Mouse (Mus musculus): ENCODE results near the gene Slc25a12. TPM values are rescaled to one million over a fixed set of nuclear protein-coding genes. Genes with fewer than 3 reads are reported as not detected.

Slc25a12 gene
- total RNA-seq, 2 experiments from 2014 or later: 152 to 167 TPM

DNA sequence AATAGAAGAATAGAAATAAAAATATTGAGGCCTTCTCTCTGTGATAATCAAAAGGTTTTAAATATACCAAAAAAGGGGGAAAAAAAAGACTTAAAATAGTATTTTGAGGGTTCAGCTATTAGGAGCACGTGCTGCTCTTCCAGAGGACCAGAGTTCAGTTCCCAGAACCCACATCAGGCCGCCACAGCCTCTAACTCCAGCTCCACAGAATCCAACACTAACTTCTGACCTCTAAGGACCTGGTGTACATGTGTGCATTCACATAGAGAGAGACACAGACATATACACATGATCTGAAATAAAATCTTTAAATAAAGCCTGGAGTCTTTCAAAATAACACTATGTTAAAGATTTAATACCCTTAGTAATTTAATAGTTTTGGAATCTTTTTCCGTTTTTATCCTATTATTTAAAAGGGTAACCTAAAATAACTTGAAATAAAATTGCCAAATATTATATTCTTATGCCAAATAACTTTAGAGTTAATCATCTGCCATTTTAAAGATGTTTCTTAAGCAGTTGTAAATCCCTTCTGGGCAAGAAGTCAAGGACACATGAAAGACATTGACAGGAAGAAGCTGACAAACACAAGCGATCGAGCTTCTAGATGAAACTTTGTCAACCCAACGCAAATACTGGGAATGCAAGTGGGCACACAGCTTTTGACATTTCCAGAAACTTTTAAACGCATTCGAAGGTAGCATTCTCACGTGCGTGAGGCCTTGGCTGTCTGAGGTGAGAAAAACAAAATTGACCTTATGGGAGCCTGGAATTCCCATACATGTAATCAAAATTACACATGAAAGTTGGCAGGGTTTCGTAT is 16.4 kb downstream of the Slc25a12 start:
- no peak for DNase-seq (ENCODE audit: low spot score in 2 of 2)

DNA sequence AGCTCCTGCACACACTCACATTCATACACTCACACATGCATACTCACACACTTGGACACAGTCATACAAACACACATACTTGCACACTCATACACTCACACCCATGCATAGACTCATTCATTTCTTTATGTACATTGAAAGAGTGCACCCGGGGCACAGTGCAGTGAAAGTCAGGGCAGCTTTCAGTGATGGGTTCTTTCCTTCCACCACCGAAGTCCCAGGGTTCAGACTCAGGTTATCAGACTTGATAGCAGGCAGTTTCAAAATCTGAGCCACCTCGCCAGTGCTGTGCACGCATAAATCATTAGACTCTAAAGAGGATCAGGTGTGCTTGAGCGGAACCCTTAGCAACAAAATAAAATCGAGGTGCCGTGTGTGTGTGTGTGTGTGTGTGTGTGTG is 17.4 kb downstream of the Slc25a12 start:
- DNase-seq (ENCODE audit: low spot score in 2 of 2): no peak

DNA sequence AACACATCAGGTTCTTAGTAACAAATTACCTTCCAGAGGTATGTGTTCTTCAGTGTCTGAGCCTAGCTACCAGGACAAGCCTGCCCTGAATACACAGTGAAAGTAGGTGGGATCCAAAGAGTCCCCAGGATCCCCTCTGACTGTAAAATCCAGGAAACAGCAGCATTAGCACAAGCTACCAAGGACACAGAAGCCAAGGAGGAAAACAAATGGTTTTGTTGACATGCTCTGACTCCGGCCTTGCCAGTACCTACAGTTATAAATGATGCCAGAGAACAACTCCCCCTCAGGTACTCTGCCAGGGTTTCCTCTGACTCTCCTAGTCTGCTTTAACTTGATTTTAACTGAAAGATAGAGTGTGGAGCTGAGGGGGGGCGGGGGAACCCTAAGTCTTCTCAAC is 18.0 kb downstream of the Slc25a12 start:
- no peak for DNase-seq (ENCODE audit: low spot score in 2 of 2)

DNA sequence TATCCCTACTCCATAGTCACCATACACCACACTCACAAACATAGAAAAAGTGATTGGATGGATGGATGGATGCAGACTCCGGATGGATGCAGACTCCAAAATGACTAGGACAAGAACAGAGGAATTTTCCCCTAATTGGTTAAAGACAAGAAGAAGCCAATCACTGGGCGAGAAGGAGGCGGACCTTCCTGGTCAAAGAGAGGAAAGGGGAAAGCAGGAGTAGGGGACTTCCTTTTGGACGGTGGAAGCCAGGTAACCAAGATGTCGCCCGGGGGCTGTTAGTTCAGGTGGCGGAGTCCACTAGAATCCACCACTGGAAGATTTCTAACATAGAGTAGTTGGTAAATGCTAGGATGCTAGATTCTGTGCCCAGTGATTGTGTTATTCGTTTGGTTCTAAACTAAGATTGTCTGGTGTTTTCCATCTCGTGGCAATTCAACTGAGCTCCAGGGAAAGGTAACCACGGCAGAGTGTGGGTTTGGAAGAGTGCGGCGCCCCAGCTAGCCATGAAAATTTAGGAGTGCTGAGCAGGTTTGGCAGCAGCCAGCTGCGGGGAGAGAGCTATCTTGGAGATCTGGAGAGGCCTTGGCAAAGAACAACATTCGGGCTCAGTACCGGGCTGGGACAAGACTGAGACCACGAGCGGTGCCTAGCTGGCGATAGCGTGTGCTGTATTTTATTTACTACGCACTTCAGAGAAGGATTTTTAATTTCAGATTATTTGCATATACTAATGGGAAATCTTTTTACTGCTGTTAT is 19.6 kb downstream of the Slc25a12 start:
- no peak for DNase-seq (ENCODE audit: low spot score in 2 of 2)

DNA sequence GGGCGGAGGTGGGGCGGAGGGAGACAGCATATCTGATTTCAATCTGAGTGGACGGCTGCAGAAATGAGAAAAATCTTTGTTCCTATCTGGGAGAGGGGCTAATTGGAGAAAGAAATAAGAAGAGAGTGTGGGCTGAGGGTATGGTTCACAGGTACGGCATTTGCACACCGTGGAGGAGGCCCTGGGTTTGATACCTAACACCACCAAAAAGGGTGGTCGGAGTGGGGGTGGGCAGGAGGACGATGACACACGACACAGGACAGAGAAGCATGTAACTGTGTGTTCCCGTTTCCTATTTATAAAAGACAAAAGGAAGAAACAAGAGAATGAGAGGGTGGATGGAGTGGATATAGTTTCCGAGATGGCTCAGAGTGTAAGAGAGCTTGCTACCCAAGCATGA is 20.4 kb downstream of the Slc25a12 start:
- no peak for DNase-seq (ENCODE audit: low spot score in 2 of 2)

DNA sequence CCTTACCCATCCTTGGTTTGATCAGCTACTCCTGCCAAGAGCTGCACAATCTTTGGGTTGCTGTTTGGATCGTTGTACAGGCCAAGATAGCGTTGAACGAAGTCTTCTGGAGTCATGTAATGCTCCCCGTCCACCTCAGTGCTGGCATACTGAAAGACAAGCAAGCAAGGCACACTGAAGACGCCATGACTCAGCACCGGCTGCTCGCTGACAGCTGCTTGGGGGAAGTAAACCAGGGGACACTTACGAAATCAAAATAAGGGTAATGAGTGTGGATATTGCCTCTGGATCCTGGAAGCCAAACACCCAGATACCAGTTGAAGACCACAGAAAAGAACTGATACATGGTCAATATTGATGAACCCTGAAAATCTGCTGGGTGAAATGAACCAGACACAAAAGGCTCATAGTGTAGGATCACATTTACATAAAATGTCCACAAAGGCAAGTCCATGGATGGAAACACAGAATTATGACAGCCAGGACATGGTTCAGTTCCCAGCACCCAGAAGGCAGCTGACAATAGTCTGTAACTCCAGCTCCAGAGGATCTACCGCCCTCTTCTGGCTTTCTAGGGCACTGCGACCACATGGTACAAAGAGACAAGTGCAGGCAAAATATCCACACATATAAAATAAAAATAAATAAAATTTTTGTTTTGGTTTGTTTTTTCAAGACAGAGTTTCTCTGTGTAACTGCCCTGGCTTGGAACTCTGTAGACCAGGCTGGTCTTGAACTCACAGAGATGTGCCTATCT is 23.5 kb downstream of the Slc25a12 start:
- peak in 1 of 2 experiments; percentile 23 for DNase-seq (ENCODE audit: low spot score in 2 of 2)

DNA sequence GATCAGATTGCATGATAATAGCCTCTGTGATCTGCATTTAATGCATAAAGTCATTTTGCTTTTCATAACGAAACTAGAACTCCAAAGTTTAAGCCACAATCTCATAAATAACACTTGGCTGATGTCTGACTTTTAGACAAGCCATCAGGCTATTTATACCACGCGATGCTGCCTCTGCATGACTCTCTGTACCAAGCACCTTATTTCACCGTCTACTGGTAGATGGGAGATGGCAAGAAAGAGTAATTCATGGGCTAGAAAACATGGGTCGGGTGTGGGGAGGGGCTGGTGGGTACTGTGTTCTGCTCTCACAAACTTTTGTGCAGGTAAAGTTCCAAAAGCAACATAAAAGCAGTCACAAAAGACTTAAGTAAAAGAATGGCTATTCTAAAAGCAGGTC is 27.4 kb downstream of the Slc25a12 start:
- DNase-seq (ENCODE audit: low spot score in 2 of 2): no peak

DNA sequence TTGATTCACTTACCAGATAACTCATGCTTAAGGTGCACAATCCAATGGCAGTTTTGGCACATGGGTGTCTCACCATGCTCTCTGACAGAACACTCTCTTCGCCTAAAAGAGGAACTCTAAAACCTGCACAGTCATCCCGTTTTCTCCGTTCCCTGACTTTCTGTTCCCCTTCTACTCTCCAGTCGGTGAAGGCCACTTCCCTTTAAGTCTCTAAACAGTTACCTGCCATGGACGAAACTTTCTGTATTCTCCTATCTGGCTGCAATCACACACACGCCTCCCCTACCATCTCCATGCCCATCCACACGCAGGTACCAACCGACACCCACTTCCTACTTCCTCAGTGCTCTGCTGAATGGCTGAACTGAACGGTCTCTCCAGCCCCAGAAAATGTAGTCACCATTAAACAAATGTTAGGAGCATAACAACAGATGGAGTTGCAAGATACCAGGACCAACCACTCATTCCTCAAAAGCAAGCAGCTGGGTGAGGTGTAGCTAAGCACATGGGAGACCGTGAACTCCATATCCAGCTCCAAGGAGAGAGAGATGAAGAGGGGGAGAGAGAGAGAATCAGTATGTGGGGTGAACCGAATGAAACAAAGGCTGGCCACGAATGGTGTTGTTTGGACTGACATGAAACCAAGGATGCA is 29.3 kb downstream of the Slc25a12 start:
- DNase-seq (ENCODE audit: low spot score in 2 of 2): no peak

DNA sequence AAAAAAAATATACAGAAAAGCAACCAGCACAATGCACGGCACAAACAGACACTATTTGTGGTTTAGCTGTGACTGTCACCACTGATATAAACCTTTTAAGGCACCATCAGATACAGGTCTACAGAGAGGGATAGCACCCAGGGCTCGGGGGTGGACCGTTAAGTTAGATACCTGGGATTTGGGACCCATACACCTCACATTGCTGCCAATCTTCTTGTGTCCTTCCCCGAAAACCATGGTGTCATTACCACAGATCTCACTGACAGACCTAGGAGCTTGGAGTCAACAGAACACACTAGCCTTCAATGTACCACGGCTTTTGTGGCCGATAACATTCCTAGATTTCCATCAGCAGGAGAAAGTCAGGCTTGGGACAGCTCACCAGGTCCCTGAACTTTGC is 30.9 kb downstream of the Slc25a12 start:
- DNase-seq (ENCODE audit: low spot score in 2 of 2): no peak

DNA sequence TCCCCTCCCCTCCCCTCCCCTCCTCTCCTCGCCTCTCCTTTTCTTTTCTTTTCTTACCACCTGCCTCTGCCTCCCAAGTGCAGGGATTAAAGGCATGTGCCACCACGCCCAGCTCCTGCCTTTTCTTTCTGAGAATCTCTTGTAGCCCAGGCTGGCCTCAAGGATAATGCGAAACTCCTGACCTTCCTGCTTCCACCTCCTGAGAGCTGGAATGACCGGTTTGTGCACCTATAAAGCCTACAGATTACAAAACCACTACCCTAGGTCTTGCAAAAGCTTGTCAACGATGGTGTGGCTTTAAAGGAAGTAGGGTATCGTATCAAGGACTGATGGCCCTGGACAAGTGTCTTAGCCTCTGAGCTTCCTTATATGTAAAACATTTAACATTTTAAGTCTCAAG is 31.3 kb downstream of the Slc25a12 start:
- no peak for DNase-seq (ENCODE audit: low spot score in 2 of 2)

DNA sequence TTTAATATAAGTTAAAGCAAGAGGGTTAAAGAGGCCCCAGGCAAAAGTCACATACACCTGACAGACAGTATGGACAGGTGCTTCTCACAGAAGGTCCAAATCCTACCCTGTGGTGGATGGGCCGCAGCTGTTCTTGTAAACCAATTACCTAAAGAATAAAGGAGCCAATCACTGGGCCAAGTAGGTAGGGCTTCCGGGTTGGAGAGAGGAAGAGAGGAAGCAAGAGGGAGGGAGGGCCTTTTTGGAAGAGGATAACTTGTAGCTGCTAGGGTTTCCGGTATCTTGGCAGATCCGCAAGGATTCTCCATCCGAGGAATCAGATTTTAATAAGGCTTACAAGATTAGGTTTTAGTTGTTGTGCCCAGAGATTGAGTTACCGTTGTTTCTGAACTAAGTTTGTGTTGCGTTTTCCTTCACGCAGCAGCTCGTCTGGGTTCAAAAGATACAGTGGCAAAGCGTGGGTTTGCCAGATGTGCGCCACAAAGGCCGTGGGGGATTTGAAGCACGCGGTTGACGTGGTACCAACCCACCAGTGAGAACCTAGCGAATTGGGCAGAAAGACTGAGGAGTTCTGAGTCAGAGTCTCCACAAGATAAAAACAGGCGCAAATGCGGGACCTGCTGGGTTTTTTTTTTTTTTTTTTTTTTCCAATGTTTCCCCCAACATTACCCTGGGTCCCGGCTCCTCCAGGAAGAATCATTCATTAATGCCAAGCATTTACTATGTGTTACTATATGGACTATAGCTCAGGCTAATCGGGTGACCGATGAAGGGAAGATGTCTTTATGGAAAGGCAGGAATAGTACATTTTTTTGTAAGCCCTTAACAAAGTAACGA is 33.3 kb downstream of the Slc25a12 start:
- no peak for DNase-seq (ENCODE audit: low spot score in 2 of 2)

DNA sequence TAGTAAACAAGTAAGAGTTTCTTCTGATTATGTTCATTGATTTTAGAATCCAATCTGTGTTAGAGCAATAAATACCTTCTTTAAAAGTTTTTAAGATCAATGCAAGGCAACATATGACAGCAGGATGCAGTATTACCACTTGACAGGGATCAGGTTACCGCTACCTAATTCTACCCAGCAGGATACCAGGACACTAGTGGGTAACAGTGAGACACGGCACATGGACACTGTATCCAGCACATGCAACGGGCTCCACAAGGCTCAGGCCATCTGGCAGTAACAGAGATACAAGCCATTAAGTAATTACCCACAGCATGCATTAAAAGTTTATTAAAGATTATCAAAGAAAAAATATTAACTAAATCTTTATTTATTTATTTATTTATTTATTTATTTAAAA is 37.8 kb downstream of the Slc25a12 start:
- no peak for DNase-seq (ENCODE audit: low spot score in 2 of 2)

DNA sequence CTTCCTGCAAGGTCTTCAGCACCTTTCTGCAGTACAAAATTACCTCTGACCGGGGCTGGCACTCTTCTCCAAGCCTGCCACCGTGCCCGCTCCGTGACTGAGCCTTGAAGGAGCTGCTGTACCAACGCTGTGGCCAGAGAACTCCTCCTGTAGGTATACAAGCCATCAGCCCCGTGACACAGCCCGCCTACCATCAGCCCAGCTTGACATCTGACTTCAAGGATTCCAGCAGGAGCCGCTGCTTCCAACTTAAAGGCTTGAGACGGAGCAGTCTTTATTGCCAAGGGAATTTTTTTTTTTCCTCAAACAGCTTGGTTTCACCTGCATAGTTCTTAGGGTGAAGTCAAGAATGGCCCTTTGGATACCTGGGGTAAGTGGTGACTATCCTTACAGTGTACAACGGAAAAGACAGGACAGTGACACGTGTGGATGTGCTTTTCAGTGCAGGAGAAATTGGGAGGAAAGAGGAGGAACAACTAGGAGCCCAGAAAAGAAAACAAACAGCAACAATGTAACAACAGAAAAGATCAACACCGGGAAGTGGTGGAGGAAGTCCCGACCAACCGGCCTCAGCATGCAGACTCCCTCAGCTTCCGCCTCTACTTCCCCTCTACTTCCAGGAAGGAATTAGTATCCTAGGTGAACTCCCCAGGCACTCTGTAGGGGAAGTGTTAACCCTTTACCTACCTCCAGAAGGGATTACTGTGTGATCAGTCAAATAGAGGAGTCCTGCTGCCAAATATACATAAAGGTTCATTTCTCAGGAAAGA is 39.0 kb downstream of the Slc25a12 start:
- DNase-seq (ENCODE audit: low spot score in 2 of 2): no peak

DNA sequence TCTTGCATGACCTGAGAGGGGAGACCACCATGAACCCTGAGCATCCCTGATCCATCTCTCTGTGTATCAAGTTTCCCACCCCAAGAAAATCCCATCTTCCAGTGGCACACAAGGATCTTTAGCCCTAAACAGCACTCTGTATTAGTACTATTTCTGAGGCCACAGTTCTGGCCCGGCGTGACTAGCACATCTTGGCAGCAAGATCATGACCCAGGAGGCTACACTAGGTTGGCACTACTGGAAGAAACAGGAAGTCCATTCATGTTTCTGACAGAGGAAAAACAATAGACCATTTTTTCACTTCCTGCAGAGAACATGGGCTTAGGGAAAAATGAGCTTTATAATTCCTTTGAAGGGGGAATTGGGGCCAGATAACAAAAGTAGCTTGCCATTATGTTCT is 39.8 kb downstream of the Slc25a12 start:
- no peak for DNase-seq (ENCODE audit: low spot score in 2 of 2)

DNA sequence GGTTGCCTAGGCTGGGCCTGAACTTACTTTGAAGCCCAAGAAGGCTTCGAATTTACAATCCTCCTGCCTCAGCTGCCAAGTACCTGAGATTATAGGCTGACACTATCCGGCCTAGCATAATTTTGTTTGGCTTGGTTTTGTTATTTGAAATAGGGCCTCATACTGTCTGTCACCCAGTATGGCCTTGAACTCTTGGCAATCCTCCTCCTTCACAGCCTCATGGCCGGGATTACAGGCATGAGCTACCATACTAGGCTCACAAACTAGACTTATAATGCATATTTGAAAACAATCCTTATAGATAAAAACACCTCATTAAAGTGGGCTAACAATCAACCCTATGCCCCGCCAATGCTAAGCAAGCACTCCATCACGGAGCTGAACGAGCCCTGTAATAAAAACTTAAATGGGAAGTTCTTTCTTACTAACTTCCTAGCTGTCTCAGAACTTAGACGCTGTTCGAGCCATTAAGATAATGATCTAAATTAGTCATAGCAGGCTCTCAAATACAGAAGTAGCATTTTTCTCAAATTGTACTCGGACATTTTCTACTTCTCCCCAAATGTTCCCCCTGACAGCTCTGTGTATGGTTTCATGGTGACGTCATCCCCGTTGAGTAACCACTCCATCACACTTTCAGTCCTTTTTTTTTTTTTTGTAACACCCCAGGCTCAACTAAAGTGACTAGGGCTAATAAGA is 40.6 kb downstream of the Slc25a12 start:
- DNase-seq (ENCODE audit: low spot score in 2 of 2): no peak

DNA sequence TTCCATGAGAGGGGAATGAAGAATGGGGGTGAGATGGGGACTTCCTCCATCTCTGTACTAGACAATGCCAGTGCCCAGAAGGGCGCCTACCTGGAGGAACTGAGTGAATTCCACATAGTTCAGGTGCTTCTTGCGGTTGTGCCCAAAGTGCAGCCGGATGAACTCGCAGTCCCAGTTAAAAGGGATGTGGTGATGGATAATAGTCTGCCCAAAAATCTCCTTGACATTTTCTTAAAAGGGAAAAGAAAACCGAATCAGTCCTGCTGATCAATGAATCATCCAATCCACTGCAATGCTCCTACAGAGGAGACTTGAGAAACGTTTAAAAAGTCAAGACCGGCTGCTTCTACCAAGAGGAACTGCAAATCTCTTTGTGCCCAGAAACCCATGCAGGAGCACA is 43.7 kb downstream of the Slc25a12 start:
- DNase-seq (ENCODE audit: low spot score in 2 of 2): no peak

DNA sequence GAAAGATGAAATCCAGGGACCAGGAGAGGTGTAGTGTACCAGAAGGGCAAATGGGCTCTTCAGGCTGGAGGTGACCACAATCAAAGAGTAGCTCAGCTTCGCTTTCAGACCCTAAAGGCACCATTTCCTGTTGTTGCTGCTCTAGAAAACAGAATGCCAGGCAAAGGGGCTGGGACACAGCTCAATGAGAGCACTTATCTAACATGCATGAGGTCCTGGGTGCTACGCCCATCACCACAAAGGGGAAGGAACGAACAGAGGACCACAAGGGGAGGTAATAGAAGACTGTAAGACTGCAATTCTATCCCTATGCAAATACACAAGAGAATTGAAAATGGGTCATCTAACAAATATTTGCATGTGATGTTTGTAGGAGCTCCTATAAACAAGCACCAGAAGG is 46.1 kb downstream of the Slc25a12 start:
- DNase-seq (ENCODE audit: low spot score in 2 of 2): no peak

DNA sequence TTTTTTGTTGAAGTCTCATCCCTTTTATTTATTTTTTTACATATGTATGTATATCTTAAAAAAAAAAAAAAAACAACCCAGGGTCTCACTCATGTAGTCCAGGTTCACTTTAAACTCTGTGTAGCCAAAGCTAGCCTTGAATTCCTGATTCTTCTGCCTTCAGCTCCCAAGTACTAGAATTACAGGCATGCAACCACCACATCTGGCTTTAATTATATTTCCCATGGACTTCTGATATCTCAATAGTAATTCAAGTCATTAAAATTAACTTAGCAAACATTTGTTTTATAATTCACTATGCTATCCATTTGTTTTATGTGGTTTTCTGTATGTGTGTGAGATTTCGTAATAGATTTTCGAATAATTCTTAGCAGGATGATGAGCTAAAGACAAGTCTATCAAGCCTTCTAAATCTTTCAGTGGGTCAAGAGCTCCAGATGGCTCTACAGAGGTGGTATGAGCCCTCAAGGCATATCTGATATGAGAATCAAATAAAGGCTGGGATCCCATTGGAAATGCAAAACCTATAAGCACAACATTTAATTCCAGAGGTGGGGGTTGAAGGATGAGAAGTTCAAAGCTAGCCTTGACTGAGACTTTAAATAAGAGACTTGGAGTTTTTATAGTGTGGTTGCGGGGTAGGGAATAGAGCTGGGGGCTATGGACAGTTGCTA is 51.3 kb downstream of the Slc25a12 start:
- DNase-seq (ENCODE audit: low spot score in 2 of 2): no peak

DNA sequence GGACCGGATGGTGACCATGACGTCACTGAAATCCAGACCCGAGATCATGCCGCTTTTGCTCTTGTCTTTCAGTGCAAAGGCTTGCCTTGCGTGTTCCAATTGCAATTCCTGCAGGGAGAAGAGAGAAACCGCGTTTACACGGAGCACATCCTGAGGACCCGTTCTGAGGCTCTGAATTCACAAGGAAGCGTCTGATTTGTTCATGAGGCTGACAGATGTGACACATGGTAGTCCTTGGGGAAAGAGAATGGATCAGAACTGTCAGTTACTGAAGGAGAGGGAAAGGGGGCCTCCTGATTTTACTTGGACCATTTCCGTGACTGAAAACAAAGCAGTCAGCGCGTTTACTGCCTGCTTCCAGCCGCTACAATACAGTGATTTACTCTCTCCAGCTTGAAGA is 52.5 kb downstream of the Slc25a12 start:
- no peak for DNase-seq (ENCODE audit: low spot score in 2 of 2)
